Mouse (Mus musculus) heart, postnatal 10 days (tissue): ENCODE results near the gene Ntng1. TPM values are rescaled to one million over a fixed set of nuclear protein-coding genes. Genes with fewer than 3 reads are reported as not detected.

Experiments
- DNase-seq, 2 experiments: peaks; one replicate each; pipeline ENCODE4 v3.0.0; 2021
- intact Hi-C: fragments of 180-260 bp; cut with DNase I; formaldehyde crosslinking; loops from one replicate; pipeline ENCODE4 v1.15.1; 2025
- total RNA-seq, 2 experiments: library from RNA; stranded (reverse); gene quantifications; 2 replicates each; pipeline ENCODE4 v1.2.3; 2021

Gene Ntng1
- total RNA-seq, 2 experiments from 2014 or later, result 0.17 to 0.74 TPM

DNA sequence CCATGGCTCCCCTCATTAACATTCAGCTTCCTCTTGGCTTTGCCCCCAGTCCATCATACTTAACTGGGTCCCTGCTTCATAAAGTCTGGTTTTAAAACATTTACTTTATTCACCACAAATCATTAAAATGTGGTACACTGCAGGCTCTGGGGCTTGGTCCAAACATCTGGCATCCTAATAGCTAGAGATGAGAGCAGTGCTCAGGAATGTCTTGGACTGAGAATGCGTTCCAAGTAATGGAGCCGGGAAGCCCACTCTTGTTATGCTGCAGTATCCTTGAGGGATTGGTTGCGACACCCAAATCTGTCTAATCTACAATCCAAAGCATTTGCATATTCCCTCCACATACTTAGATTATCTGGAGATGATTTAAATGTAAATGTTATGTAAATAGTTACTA lies 207.5 kb downstream of the Ntng1 start:
- intact Hi-C loops, result no loop called here
- peak; percentile 32 to 38 for DNase-seq

DNA sequence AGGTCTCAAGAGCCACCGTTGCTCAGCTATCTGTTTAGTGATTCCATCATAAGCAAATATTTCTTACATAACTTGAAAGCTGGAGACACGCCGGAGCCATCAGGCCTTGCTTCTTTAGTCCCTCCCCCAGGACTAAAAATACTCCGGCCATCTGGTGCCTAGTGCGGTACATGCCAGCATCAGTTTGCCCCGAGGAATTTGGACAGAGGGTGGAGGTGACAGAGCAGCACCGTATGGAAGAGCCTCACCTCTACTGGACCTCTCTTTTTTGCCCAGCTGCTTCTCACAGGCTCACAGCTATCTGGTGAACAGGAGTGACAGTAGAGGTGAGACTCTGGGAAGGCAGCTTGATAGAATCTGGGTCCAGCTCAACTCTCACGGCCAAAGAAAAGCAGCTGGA lies 211.6 kb downstream of the Ntng1 start:
- peak; percentile 50 to 63 for DNase-seq
- intact Hi-C loops, result no loop called here

DNA sequence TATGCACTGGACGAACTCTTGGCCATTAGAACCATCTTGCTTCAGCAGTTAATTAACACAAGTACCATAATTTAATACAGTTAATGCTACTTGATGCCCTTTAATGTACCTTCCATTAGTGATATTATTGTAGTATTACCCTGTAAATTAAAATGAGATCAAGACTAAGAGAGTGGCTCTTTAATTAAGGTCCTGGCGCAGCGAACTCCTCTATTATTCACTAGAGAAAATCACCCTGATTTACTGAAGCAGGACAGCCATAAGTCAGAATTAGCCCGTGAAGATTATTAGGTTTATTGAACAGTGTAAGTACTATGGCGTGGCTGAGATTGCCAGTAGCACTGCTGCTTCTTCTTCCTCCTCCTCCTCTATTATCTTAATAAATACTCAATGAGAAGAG lies 212.8 kb downstream of the Ntng1 start:
- no peak for DNase-seq
- intact Hi-C loops, result no loop called here

DNA sequence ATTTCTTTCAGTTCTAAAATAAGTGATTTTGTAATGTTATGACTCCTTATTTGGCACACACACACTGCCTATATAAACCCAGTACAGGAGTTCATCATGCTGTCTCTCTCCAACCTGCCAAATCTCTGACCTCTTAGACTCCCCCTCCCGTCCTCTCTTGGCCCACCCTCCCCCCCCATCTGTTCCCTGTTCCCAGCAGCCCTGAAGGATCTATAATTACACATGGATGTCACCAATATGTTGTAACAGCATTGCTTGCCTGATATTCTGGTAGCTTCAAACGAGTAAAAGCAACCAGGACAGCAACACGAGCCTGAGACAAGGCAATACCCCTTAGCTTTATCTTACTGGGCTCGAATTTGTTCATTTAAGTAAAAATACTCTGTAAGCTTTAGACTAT lies 220.0 kb downstream of the Ntng1 start:
- DNase-seq, result no peak
- intact Hi-C loops, result no loop called here

DNA sequence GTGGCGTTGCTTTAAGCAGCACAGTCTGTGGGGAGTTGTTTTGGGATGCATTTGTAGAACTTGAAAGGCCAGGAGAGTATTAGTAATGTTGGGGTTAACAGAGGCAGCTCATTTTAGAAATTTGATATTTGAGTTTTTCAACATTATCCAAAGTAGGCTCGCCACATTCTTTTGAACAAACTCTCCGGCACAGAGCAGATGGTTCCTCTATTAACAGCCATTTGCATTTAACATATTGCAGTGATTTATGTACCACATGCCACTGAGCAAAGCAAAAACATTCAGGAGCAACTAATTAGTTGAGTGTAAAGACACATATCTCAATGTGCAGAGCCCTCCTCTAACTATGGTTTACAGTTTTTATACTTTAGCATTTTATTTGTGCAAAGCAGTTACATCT lies 224.8 kb downstream of the Ntng1 start:
- intact Hi-C loops, result no loop called here
- DNase-seq, result no peak

DNA sequence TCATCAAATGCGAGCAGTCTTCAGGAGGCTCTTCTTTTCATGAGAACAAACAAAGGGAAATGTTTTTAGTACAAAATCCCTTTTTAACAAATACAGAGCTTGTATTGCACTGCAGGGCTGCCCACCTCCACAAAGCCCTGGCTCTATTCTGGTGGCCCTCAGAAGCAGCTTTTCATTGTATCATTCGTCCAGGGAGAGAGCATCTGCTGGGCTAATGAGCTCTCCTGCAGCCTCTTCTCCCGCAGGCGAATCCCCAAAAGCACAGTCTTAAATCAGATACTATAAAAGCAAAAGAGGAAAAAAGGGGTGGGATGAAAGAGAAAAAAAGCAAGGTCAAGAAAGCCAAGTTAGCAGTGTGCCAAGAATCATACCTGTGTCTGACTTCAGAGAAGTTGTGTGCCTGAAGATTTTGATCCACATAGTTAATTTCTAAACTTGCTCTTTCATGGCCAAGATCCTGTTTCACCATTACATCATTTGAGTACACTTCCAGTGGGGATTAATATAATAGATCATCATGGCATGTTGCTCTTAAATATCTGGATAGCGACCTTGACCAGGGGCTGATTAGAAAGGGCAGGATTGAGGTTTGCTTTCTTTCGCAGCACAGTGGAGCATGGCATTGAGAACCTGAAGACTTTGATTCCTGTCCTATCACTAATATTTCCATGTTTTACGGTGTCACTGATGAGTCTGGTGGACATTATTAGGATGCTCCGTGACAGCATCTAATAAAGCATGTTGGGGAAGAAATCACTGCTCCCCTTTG lies 225.7 kb downstream of the Ntng1 start:
- no peak for DNase-seq
- intact Hi-C loops, result no loop called here

DNA sequence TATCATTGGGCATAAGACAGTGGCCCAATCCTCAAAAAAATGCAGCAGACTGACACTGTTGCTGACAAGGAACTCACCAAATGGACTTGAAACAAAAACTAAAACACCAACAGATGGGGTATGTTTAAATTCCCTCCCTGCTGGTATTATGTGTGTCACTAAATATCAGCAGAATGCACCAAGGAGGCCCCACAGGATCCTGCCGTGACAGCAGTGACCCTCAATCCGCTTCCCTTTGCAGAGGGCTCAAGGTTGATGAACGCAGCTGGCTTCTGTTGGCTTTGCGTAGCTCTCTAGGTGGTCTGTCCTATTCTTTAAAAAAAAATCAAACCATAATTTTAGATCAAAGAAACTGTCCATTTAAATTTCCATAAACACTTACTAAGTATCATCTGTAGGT lies 226.7 kb downstream of the Ntng1 start:
- intact Hi-C loops, result no loop called here
- DNase-seq, result no peak

DNA sequence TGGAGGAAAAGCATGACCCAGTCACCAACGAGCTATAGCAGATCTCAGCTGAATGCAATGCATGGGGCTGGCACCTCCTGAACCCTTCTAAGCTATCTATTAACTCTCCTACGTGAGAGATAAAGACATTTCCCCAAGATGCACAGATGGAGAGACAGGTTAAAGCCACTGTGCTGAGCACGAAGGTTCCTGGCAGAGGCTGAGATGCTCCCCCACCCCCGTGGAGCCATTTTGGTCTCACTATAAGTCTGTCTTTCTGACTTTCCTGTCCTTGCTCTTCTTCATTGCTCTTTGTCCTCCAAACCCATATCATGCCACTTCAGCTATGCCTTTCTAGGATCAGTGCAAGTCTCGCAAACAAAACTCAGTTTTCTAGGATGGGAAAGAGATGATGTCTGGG lies 229.6 kb downstream of the Ntng1 start:
- intact Hi-C loops, result no loop called here
- no peak for DNase-seq

DNA sequence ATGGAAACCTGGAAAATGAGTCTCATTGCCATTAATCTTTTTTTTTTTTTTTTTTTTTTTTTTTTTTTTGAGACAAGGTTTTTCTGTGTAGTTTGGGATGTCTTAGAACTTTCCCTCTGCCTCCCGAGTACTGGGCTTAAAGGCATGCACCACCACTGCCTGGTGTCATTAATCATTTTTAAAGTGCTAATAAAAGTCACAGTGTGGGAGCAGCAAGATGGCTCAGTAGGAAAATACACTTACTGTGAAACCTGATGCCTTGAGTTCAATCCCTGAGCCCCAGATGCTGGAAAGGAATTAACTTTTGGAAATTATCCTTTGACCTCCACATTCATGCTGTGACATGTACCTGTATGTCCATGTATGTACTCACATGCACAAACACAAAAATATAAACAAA lies 253.2 kb downstream of the Ntng1 start:
- intact Hi-C loops, result no loop called here
- DNase-seq, result no peak

DNA sequence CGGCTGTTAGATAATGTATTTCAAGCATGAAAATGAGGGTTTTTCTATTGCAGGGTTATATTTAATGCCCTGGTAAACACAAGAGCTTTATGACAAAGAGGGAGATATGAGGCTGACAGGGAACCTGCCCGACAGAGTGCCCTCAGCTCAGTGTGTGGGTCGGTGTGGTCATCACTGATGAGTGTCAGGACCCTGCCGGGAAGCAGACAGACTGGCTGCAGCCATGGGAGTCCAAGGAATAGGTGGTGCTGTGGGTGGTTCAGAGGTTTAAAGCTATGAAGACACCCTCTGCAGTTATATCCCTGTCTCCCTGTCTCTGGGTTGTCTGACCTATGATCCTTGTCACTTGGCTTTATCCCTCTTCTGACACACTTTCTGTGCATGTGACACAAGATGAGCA lies 258.1 kb downstream of the Ntng1 start:
- intact Hi-C loops, result no loop called here
- no peak for DNase-seq

DNA sequence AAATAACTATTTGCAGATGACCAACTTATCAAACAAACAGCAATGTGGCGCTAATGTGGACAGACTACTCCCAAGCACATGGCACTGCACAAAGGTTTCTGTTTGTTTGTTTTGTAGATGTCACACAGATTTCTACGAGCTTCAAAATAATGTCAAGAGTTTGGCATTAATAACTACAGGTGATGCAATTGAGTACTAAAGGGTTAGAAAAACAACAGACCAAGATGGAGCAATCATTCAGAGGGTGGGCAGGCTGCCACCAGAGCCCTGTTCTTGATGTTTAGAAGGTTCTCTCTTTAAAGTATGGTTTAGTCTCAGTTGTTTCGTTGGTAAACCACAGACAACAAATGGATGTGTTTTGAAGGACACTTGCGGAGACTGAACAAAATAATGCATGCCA lies 264.8 kb downstream of the Ntng1 start:
- no peak for DNase-seq
- intact Hi-C loops, result no loop called here

DNA sequence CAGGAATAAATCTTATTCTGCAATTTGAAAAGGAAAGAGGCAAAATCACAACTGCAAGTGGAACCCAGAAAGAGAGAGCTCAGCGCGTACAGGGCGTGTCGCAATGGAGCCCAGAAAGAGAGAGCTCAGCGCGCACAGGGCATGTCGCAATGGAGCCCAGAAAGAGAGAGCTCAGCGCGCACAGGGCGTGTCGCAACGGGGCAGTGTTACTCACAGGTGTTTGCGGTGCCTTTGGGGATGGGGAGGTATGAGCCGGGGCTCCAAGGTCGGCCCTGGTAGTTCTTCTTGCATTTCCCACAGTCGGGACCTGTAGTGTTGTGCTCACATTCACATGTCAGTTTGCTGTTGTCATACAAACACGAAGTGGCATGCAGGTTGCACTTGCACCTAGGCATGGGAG lies 271.8 kb downstream of the Ntng1 start:
- intact Hi-C loops, result no loop called here
- no peak for DNase-seq

DNA sequence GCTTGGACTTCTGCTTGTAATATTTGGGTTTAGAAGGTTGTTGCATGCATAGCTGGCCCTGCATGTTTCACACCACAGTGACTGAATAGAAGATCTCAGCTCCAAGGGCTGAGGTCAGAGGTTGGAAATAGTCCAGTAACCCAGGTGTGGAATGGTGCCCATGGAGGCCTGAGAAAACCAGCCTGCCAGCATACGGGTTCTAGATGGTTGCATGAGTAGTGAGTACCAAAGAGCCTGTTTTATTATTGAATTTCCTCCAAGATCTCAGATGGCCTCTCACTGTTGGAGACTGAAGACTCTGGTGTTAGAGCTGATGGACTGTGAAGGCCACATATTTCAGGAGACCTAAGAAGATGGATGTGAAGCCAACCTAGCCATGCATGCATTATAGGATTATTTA lies 285.5 kb downstream of the Ntng1 start:
- no peak for DNase-seq
- intact Hi-C loops, result no loop called here

DNA sequence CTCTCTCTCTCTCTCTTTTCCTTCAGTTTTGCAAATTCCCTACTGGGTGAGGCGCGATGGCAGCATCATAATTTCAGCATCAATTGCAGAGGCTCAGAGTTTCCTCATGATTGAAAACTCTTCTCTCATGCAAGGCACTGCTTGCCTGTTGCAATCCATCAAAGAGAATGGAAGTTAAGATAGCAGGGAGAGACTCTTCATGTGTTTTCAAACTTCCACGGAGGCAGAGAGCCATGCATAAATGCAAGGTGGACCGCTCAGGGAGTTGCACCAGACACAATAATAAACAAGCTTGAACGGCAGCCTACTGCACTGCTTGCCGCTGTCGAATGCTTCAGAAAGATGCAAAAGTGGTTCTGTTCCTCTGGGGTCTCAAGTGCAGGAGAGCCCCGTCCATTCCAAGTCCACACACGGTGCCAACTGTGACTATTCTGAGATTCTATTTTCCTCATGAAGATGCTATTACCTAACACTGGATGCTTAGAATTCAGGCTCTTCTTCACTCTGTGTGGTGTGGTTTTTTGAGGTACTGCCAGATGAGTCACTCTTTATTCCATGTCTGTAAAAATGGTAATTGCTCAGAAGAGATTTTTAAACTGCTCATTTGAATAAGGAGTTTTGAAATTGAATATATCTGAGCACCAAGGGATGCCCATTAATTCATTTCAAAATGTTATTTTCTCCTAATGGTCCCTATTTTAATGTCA lies 289.2 kb downstream of the Ntng1 start:
- intact Hi-C loops, result no loop called here
- no peak for DNase-seq

DNA sequence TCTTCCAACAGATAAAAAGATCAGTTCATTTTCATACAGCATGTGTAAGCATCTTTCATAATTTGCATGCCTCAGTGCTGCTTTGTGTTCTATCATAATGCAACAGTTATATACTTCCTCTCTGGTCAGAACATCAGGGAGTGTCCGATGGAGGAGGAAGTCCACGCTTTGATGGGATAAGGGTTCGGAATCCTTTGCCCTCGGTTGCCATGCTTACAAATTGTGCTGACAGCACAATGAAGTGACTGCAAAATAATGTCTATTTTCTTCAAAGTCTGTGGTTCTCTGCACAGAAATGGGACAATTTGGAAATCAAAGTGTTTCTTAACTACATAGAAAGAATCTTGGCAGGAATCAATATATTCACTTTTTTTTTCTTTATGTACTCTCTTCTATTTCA lies 297.2 kb downstream of the Ntng1 start:
- no peak for DNase-seq
- intact Hi-C loops, result no loop called here

DNA sequence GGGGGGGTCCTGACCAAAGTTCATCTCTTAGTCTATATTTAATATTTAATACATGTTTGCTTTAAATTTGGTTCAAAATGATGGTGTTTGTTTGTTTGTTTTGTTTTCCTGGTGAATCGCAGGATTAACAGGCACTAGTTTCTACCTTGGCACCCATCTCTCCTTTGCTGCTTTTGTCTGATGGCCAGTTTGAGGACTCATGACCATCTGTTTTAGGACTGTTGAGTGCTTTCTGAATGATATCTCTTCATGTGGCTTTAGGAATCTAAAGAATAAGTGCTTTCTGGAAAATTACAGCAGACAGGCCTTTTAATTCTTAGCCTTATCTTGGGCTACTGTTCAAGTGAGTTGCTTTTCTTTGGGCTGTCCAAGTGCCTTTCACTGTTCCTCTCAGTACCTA lies 318.0 kb downstream of the Ntng1 start:
- intact Hi-C loops, result no loop called here
- no peak for DNase-seq

DNA sequence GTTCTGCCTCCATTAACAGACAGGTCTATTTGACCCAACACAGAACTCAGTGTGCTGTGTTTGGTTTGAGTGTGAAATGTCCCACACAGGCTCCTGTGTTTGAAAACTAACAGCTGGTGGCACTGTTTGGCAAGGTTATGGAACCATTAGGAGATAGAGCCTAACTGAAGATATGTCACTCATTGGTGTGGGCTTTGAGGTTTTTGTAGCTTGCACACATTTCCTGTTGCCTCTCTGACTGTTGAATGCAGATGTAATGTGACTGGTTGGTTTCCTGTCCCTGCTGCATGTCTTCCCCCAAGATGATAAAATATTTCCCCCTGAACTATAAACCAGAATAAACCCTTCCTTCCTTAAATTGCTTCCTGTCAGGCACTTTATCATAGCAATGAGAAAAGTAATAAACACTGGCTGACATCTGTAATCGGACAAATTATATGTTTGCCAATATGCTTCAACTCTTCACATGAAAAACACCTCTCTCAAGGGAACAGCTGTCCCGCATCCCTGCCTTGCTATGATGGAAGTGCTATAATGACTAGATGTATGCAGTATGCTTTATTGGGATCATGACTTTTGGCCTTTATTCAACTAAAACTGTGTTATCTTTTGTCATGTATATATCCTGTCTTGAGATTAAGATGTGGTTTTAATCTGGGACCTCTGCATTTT lies 320.9 kb downstream of the Ntng1 start:
- no peak for DNase-seq
- intact Hi-C loops, result no loop called here

DNA sequence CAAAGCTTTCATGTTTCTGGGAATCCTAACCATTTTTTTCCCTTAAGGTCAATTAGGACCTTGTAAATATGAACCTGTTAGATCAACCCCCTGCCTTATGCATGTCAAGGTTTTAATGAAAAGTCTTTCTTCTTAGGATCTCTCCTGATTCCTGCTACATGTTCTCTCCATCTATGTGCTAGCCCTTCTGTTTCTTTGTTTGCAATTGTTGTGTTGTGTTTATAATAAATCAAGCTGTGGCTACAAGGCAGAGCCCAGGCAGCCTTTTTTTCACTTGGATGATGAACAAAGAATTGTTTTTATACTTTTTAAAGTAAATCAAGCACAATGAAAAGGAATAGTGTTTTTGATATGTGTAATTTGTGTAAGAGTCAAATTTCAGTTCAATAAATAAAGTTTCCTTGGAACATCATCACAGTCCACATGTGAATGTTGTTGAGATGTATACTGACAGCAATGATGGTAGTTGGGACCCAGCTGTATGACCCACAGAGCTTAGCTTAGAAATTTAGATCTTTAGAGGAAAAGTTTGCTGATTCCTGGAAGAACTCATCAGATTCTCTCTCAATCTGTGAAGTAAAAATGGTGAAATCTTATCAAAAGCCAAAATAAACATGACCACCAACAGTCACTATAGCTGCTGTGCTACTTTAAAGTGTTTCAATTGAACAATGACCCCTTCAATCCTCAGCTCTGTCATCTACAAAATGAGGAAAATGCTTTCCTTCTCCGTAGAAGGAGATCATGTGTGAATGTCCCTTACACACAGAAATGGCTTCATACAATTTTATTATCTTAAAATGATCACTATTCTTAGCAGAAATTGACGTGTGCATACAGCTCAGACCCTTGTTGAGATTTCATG lies 324.8 kb downstream of the Ntng1 start:
- no peak for DNase-seq
- intact Hi-C loops, result no loop called here

DNA sequence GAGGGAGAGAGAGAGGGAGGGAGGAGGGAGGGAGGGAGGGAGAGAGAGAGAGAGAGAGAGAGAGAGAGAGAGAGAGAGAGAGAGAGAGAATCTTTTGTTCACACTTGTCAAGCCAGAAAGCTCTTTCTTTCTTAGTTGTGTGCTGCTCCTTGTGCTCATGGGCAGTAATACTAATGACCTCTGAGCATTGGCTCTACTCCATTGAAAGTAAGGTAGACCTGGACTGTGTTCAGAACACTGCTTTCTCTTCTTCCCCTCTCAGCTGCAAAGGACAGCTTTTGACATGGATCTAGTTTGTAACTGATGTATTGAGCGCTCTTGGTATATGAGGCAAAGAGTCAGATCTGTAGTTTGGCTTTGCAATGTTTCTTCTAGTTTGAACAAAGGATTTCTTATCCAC lies 334.7 kb downstream of the Ntng1 start:
- DNase-seq, result no peak
- intact Hi-C loops, result no loop called here

DNA sequence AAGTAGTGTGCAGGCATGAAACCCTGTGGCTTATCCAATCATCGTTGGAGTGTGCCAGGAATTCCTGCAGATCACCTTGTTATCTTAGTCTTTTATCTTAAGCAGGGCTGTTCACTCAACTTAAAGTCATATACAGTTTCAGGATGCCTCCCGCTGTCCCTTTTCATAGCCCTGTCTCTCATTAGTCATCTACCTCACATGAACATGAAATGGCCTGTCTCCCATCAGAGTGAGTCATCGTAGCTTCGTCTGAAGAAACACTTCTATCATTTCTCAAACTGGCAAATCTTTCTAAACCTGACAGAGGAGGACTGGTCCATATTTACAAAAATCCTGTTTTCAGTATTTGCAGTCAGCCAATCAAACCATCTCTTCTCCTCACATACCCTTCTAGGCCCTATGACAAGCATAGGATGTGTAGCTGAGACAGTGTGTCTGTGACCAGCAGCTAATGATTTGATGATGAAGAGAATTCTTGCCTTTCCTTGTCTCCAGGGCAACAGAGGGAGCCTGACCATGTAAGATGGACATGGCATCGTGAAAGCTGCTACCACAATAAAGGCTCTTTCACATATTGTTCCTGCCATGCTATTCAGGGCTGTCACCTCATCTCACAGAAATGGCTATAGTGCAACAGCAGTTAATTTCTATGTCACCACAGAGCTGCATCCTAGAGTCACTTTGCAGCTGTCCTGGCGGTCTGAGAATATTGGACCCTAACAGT lies 336.4 kb downstream of the Ntng1 start:
- no peak for DNase-seq
- intact Hi-C loops, result no loop called here
